Comparison of ENCODE assay signal across 8 mouse cellular contexts in genomic region chr7:30552102-30553020, GRCm38 (mm10). TPM values are rescaled to one million over a fixed set of nuclear protein-coding genes. Genes with fewer than 3 reads are reported as not detected.
DNase-seq lines count a peak whose midpoint lies in the region; ATAC-seq and TF ChIP-seq lines count a peak whose summit lies in the region.

Hspb6 (plus strand) TSS chr7:30552178.
Proser3 (minus strand) TSS chr7:30552299.

- peak within 1 kb of the TSS; percentile 71 for H3K4me3 ChIP-seq in cortical plate, adult 2 months (ENCODE audit: insufficient read depth, low read length)
- peak within 1 kb of the TSS; percentile 94 for H3K4me3 ChIP-seq in megakaryocyte, embryonic 14.5 days (replicated peaks)

- TF ChIP-seq POLR2A in cortical plate, adult 2 months (IDR thresholded peaks at IDR 0.05; ENCODE audit: extremely low read depth, insufficient read depth, low read length) = peak; percentile 95

- H3K27me3 ChIP-seq in megakaryocyte, embryonic 14.5 days (replicated peaks) = no peaks in the 10 kb centered on the region

- H3K4me1 ChIP-seq in cortical plate, adult 2 months (ENCODE audit: control insufficient read depth, insufficient read depth, low read length) = no peaks in the 10 kb centered on the region
- H3K4me1 ChIP-seq in megakaryocyte, embryonic 14.5 days = peaks cover 51% of the 10 kb centered on the region

- peaks cover 63% of the 10 kb centered on the region for H3K36me3 ChIP-seq in megakaryocyte, embryonic 14.5 days (replicated peaks; ENCODE audit: low read length)

- H3K9me3 ChIP-seq in megakaryocyte, embryonic 14.5 days = no peaks in the 10 kb centered on the region

- ATAC-seq in activated CD4-positive, CD25-positive, alpha-beta regulatory T cell, adult 4 months = peak; percentile 93

- no peak for TF ChIP-seq CTCF in cortical plate, adult 2 months (IDR thresholded peaks at IDR 0.05; ENCODE audit: extremely low read depth, insufficient read depth, low read length)

- peak; percentile 95 to 96 for DNase-seq in gastrocnemius, adult 8-10 months (ENCODE audit: low spot score in 2 of 2)
- DNase-seq in hindlimb bud, embryonic 11.5 days (ENCODE audit: extremely low spot score, low read depth, low spot score) = peak; percentile 94
- peak; percentile 84 to 97 for DNase-seq in left cerebral cortex, adult 8-10 months (ENCODE audit: low spot score in 2 of 2)
- peak; percentile 99 for DNase-seq in right cerebral cortex, postnatal 10 days (ENCODE audit: low spot score in 2 of 2)
- DNase-seq in urinary bladder, postnatal 25 days (ENCODE audit: low spot score) = peak; percentile 91

- H3K27ac ChIP-seq in cortical plate, adult 2 months (ENCODE audit: insufficient read depth, low read length) = peak within 1 kb of the TSS; percentile 85

RNA-seq across cellular contexts. Expression of gene Hspb6, which starts in this region (rescaled TPM):
- polyA plus RNA-seq in activated CD4-positive, CD25-positive, alpha-beta regulatory T cell, adult 4 months (2017; shearing (Covaris generic)) = 1 to 10 TPM; 1.8 to 2.5 TPM
- polyA plus RNA-seq in cortical plate, adult 2 months (2012; rRNA removed) = 11.0 and 11.3 TPM in 2 replicates
- total RNA-seq in gastrocnemius, adult 8-10 months (2022) = 1,000 to 10,000 TPM in 3 of 4 experiments, 100 to 1,000 TPM in 1; 959 to 1,157 (median 1,030) TPM
- 1 to 10 TPM; 5.5 to 8.1 (median 6.4) TPM for total RNA-seq in left cerebral cortex, adult 8-10 months (2022)
- 6.0 and 17.2 TPM in 2 replicates for polyA plus RNA-seq in megakaryocyte, embryonic 14.5 days (2012; ENCODE audit: insufficient read depth, low replicate concordance)

RNA-seq across cellular contexts. Expression of gene Proser3, which starts in this region (rescaled TPM):
- polyA plus RNA-seq in activated CD4-positive, CD25-positive, alpha-beta regulatory T cell, adult 4 months (2017; shearing (Covaris generic)) = 1 to 10 TPM; 2.5 to 4.8 TPM
- 4.7 and 6.2 TPM in 2 replicates for polyA plus RNA-seq in cortical plate, adult 2 months (2012; rRNA removed)
- 1 to 10 TPM; 2.6 to 6.2 (median 3.7) TPM for total RNA-seq in gastrocnemius, adult 8-10 months (2022)
- 1 to 10 TPM; 3.4 to 4.4 (median 4.0) TPM for total RNA-seq in left cerebral cortex, adult 8-10 months (2022)
- 11.6 and 51.8 TPM in 2 replicates for polyA plus RNA-seq in megakaryocyte, embryonic 14.5 days (2012; ENCODE audit: insufficient read depth, low replicate concordance)

Comparison
In these comparisons a context has a peak if more than half of its experiments do, and no peak if none do; other contexts are left out.
1. Peak in every context shown above with its lines: DNase-seq, ATAC-seq, H3K4me3 ChIP-seq and H3K27ac ChIP-seq.
2. RNA of gene Hspb6 (total RNA-seq): 959 to 1,157 TPM in gastrocnemius, adult 8-10 months; 5.5 to 8.1 TPM in left cerebral cortex, adult 8-10 months; every median in the first group is over 100 times any median in the second.